Mouse (Mus musculus): ENCODE results near the gene Atp1b4. TPM values are rescaled to one million over a fixed set of nuclear protein-coding genes. Genes with fewer than 3 reads are reported as not detected.
"Not testable (repeated sequence)": the region's sequence is repeated elsewhere in the genome, so short reads cannot be mapped to it uniquely, and the experiment has no call there.

Atp1b4 gene
- 0.07 TPM in 1 of 2 replicates, not detected in the other for polyA plus RNA-seq (2015; fragmentation: Nextera tagmentation; extraction: Ambion mirVana)

DNA sequence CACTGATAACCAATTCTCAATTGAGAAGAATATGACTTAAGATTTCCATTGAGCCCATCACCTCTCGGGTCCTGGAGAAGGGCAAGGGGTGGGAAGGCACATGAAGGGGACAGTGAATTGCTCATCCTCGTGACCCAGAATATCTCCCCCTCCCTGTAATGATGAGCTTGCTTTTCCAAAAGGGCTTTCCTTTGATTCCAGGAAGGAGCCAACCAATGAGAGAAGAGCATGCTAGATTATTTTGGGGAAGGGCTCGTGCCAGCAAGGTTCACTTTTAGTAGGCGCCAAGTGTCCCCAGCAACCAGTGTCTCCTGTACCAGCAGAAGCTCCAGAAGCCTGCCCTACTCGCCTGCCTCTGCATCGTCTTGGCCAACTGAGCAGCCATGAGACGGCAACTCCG, at the start of gene Atp1b4:
Gene Atp1b4, plus strand, starts transcription at position 301 of the 400 bp plus-strand sequence.
- ATAC-seq (ENCODE audit: low FRiP score, low read depth): no peak
- no peaks in the 10 kb centered on the region for H3K9me3 ChIP-seq
- peaks cover 11% of the 10 kb centered on the region; the same call in 1 of the 2 replicates for H3K4me1 ChIP-seq (replicated peaks)
- WGBS: 88% methylated on average over 8 of the region's 8 CpGs
- H3K4me3 ChIP-seq: no peak within 1 kb of the TSS
- no peak within 1 kb of the TSS for H3K4me2 ChIP-seq
- H3K36me3 ChIP-seq: no peaks in the 10 kb centered on the region
- no peak within 1 kb of the TSS for H3K9ac ChIP-seq
- H3K27ac ChIP-seq (replicated peaks): no peak within 1 kb of the TSS
- no peaks in the 10 kb centered on the region for H3K27me3 ChIP-seq

DNA sequence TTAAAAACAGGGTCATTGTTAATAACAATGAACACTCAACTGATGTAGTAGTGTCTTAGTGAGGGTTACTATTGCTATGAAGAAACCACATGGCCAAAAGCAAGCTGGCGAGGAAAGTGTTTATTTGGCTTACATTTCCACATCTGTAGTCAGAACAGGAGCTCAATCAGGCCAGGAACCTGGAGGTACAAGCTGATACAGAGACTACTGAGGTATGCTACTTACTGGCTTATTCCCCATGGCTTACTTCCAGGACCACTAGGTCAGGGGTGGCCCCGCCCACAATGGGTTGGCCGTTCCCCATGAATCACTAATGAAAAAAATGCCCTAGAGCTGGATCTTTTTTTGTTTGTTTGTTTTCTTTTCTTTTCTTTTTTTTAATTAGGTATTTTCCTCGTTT, 7.4 kb upstream of the Atp1b4 start:
- 77% methylated on average over 4 of the region's 4 CpGs for WGBS
- ATAC-seq (ENCODE audit: low FRiP score, low read depth): no peak
- no peak overlapping the region for H3K4me2 ChIP-seq

DNA sequence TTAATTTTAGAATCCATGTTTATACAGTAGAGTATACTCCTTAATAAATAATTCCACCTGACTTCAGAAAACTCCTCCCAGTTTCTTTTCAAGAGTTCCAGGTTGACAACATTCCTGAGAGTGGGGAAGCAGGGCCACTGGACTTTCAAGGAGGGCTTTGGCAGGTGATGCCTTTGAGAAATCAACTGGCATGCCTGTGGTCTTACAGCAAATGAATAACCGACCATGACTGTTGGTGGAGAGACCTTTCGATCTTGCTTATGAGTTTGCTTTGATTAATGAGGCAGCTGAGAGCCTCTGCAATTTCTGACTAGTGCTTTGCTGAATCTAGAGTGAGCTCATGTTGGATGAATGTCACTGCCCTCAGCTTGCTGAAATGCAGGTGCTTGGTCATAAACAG, 4.9 kb upstream of the Atp1b4 start:
- WGBS: 71% methylated on average over 2 of the region's 2 CpGs
- Histone ChIP-seq H3K9ac (no peak overlapping the region), H3K27me3 (no peaks in the 10 kb centered on the region), H3K36me3 (no peaks in the 10 kb centered on the region), H3K4me2 (no peak overlapping the region), H3K27ac (replicated peaks) (no peak overlapping the region), H3K9me3 (no peaks in the 10 kb centered on the region), H3K4me1 (replicated peaks) (peaks cover 11% of the 10 kb centered on the region; the same call in 1 of the 2 replicates), H3K4me3 (no peak overlapping the region)
- no peak for ATAC-seq (ENCODE audit: low FRiP score, low read depth)

More for the DNA sequence above, 7.4 kb upstream of the Atp1b4 start:
- Histone ChIP-seq H3K9ac (no peak overlapping the region), H3K36me3 (no peaks in the 10 kb centered on the region), H3K27me3 (no peaks in the 10 kb centered on the region), H3K4me1 (replicated peaks) (0 out of 2 replicates have a peak, but pooled peaks cover 7% of the 10 kb centered on the region), H3K9me3 (no peaks in the 10 kb centered on the region), H3K4me3 (no peak overlapping the region), H3K27ac (replicated peaks) (no peak overlapping the region)

GRCm38 (mm10) chrX:38312910-38313625, 2.9 kb upstream of the Atp1b4 start:
- peak overlapping the region; percentile 73 for H3K27ac ChIP-seq (replicated peaks)
- peak; percentile 96 for ATAC-seq (ENCODE audit: low FRiP score, low read depth)
- no peaks in the 10 kb centered on the region for H3K27me3 ChIP-seq
- H3K9me3 ChIP-seq: no peaks in the 10 kb centered on the region
- no peak overlapping the region for H3K9ac ChIP-seq
- H3K4me1 ChIP-seq (replicated peaks): peaks cover 11% of the 10 kb centered on the region; the same call in 1 of the 2 replicates
- no peak overlapping the region for H3K4me3 ChIP-seq
- 45% methylated on average over 9 of the region's 9 CpGs for WGBS
- no peak overlapping the region for H3K4me2 ChIP-seq
- H3K36me3 ChIP-seq: no peaks in the 10 kb centered on the region

GRCm38 (mm10) chrX:38313626-38314210, 2.3 kb upstream of the Atp1b4 start:
- ATAC-seq (ENCODE audit: low FRiP score, low read depth): peak; percentile 47; the same call in 1 of the 2 replicates
- Histone ChIP-seq H3K27ac (replicated peaks) (peak overlapping the region; percentile 73), H3K27me3 (no peaks in the 10 kb centered on the region), H3K9me3 (no peaks in the 10 kb centered on the region), H3K9ac (no peak overlapping the region), H3K4me1 (replicated peaks) (peaks cover 11% of the 10 kb centered on the region; the same call in 1 of the 2 replicates), H3K4me3 (no peak overlapping the region), H3K4me2 (no peak overlapping the region), H3K36me3 (no peaks in the 10 kb centered on the region)
- WGBS: 45% methylated on average over 6 of the region's 6 CpGs

DNA sequence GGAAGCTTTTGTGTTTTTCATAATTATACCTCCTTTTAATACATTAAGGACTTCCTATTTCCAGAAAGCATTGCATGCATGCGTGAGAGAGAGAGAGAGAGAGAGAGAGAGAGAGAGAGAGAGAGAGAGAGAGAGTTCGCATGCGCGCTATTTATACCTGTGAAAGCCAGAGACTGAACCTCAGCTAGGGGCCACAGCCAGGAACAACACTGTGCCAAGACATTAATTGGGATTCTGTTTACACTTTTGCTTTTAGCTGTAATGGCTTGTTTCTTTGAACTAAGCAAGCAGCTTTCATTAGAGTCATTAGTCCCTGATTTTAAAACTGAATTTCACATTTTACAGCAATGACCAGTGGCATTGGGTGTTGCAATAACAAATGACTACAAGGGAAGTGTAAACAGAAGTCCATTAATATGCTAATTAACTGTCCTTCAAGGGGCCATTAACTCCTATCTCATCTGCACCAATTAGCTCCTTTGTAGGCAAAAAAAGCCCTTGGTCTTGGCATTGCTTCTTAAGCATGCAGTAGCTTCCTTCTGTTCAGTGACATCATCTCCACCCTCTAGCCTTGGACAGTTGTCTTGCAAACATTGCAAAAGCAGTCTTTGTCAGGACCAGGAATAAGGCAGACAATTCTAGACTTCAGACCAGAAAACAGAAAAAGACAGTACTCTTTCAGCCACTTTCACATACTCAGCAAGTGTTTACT, 14.9 kb downstream of the Atp1b4 start:
- no peak overlapping the region for H3K4me2 ChIP-seq
- no peak overlapping the region for H3K27ac ChIP-seq (replicated peaks)
- no peaks in the 10 kb centered on the region for H3K27me3 ChIP-seq
- H3K4me3 ChIP-seq: no peak overlapping the region
- no peaks in the 10 kb centered on the region for H3K9me3 ChIP-seq
- no peak for ATAC-seq (ENCODE audit: low FRiP score, low read depth)
- H3K36me3 ChIP-seq: no peaks in the 10 kb centered on the region
- 62% methylated on average over 4 of the region's 4 CpGs for WGBS
- no peaks in the 10 kb centered on the region for H3K4me1 ChIP-seq (replicated peaks)
- no peak overlapping the region for H3K9ac ChIP-seq

GRCm38 (mm10) chrX:38334329-38335279, 18.6 kb downstream of the Atp1b4 start:
- WGBS: 65% methylated on average over 8 of the region's 8 CpGs
- no peak overlapping the region for H3K4me2 ChIP-seq
- no peaks in the 10 kb centered on the region for H3K4me1 ChIP-seq (replicated peaks)
- no peak for ATAC-seq (ENCODE audit: low FRiP score, low read depth)
- no peak overlapping the region for H3K27ac ChIP-seq (replicated peaks)
- H3K36me3 ChIP-seq: no peaks in the 10 kb centered on the region
- no peaks in the 10 kb centered on the region for H3K27me3 ChIP-seq
- H3K4me3 ChIP-seq: no peak overlapping the region
- H3K9ac ChIP-seq: no peak overlapping the region
- no peaks in the 10 kb centered on the region for H3K9me3 ChIP-seq

GRCm38 (mm10) chrX:38362016-38362415, 46.0 kb downstream of the Atp1b4 start:
- no peaks in the 10 kb centered on the region for H3K36me3 ChIP-seq
- no peak overlapping the region for H3K9ac ChIP-seq
- H3K4me3 ChIP-seq: no peak overlapping the region
- H3K4me1 ChIP-seq (replicated peaks): no peaks in the 10 kb centered on the region
- H3K27me3 ChIP-seq: no peaks in the 10 kb centered on the region
- H3K27ac ChIP-seq (replicated peaks): no peak overlapping the region
- 70% methylated on average over 8 of the region's 8 CpGs for WGBS
- H3K4me2 ChIP-seq: no peak overlapping the region
- H3K9me3 ChIP-seq: no peaks in the 10 kb centered on the region
- ATAC-seq (ENCODE audit: low FRiP score, low read depth): no peak

GRCm38 (mm10) chrX:38364621-38365020, 48.6 kb downstream of the Atp1b4 start:
- not testable (repeated sequence) for H3K4me1 ChIP-seq (replicated peaks); ATAC-seq (ENCODE audit: low FRiP score, low read depth); H3K9ac ChIP-seq; H3K27me3 ChIP-seq; H3K4me2 ChIP-seq; H3K9me3 ChIP-seq; H3K4me3 ChIP-seq; H3K27ac ChIP-seq (replicated peaks); H3K36me3 ChIP-seq
- 62% methylated on average over 1 of the region's 1 CpGs for WGBS

DNA sequence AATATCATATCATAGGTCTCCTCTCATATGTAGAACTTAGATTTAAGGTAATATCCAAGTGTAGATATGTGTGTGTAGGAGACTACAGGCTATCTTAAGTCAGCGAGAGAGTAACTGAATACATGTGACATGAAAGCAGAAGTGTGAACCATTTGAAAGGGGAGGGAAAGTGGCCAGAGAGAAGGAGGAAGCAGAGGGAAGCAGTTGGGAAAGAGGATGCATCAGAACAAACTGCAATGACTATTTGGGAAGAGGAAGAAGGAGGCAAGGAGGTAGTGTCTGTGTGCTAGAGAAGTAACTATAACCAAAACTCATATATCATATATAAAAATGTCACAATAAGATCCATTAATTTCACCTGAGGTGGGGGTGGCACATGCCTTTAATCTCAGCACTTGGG, 57.2 kb downstream of the Atp1b4 start:
- not testable (repeated sequence) for H3K9ac ChIP-seq; H3K9me3 ChIP-seq; H3K4me2 ChIP-seq; H3K27ac ChIP-seq (replicated peaks); H3K36me3 ChIP-seq; H3K27me3 ChIP-seq; H3K4me3 ChIP-seq; H3K4me1 ChIP-seq (replicated peaks); ATAC-seq (ENCODE audit: low FRiP score, low read depth)
- 84% methylated on average over 1 of the region's 1 CpGs for WGBS

All from hindbrain, embryonic 15.5 days (tissue).